Mouse (Mus musculus): ENCODE data around the gene Pde4d.

The Pde4d gene

DNA sequence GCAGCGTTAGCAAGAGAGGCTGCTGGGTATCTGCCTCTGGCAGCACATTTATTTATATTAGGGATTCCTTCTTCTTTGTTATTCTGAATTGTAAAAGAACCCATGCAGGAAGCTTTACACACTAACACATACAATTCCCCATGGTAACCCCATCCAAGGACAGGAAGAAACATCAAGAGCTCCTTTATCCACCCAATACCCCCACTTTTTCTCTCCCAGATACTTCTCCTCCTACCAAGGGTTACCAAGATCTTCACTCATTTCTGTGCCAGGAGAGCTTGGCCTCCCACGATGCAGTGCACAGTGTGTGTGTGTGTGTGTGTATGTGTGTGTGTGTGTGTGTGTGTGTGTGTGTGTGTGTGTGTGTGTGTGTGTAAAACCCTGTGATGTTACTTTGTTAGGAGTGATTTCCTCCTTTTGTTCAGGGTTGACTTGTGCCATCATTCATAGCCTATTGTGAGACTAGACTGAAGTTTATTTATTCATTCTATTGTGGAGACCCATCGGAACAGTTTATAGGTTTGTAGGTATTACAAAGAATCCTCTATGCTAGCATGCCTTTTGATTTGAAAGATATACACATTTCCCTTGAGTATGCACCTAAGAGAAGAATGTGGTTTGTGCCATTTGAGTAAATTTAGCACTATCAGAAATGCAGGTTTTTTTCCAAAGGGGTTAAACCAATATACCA lies 846.7 kb downstream of the Pde4d start:
- DNase-seq (ENCODE audit: extremely low spot score) = no peak

DNA sequence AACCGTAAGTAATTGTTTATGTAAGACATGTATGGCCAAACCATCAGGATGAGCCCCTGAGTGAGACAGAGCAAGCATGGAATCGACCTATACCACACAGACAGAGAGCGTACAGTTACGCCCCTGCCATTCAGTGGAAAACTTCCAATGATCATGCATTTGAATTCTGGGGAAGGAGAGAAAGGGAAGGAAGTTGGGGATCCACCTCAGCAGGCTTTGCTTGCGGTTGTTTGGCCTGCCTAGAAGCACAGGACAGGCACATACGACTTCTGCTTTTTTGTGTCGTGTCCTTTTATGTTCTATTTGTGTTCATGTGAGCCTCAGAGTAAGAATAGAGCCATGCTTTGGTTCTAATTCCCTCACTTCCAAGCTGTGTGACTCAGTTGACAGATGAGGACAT lies 849.1 kb downstream of the Pde4d start:
- DNase-seq (ENCODE audit: extremely low spot score) = no peak

DNA sequence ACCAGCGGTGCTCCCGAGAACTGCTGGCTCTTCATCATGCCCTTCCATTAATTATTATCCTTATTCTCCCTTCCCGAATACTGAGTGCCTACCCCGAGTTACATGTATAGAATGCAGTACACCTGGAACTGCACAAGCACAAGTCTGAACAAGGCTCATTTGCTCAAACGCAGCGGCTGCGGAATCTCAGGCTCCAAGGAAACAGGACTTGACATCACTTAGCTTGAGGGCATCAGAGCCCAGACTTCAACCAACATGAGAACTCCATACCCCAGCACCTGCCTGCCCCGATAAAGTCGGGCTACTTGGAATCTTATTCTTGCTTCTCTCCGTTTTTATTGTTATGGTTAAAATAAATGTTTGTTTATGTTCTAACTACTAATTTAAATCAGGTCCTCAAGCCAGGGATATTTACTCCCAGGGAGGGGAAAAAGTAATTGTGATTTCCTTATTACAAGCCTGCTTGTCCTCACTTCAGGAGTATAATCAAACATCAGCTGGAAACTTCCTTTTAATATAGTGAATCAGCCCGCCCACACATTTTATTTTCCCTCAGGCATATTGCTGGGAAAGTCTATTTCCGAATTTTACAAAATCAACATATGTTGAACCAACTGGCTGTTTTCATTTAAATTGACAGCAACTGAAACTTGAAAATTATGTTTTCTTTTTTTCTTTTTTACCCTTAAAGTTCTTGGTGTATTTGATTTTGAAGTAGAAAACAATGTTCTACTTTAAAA lies 849.9 kb downstream of the Pde4d start:
- no peak for DNase-seq (ENCODE audit: extremely low spot score)

DNA sequence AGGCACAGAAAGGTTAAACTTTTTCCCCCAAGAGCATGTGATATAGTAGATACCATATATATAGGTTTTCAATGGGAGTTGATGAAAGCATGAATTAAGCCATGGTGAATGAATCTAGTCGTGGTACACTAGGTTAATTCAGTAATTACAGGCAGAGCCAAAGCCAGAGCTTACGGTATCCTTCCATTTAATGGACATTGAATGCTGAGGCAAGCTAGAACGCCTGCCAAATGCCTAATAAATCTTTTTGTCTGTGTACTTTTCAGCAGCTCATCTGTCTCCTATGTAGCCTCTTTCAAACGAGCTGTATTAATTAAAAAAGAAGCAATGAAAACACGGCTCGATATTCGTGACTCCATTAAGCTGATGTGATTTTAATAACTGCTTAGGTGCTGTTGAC lies 862.8 kb downstream of the Pde4d start:
- DNase-seq (ENCODE audit: extremely low spot score) = no peak

DNA sequence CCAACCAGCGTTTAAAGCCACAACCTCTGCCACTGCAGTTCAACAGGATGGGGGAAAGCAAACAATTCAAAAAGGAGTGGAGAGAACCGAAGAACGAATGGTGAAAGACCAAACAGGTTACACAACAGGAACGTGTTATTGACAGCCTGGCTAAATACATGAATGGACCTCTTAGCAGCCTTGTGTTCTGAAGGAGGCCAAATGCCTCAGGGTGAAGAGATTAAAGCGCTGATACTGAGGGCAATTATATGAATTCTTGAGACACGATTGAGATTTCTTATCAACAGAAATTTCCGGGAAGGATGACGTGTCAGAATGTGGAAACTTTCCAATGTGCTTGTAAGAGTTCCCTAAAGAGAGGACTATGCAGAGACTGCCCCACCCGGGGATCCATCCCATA lies 865.9 kb downstream of the Pde4d start:
- no peak for DNase-seq (ENCODE audit: extremely low spot score)

DNA sequence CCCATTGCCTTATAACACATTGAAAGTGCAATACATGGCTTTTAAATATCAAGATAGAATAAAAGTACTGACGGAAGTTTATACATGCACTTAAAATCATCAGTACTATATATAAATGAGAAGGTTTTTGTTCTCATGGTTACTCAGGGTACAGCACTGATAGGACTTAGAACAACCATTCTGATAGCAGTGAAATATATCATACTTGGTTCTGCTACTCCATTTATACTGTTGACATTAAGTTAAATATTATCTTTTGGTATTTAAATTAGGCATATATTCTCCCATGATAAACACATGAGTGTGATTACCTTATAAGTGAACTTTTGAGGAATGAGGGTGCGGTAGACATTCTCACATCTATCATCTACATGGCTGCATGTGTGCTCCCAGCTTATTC lies 867.9 kb downstream of the Pde4d start:
- no peak for DNase-seq (ENCODE audit: extremely low spot score)

DNA sequence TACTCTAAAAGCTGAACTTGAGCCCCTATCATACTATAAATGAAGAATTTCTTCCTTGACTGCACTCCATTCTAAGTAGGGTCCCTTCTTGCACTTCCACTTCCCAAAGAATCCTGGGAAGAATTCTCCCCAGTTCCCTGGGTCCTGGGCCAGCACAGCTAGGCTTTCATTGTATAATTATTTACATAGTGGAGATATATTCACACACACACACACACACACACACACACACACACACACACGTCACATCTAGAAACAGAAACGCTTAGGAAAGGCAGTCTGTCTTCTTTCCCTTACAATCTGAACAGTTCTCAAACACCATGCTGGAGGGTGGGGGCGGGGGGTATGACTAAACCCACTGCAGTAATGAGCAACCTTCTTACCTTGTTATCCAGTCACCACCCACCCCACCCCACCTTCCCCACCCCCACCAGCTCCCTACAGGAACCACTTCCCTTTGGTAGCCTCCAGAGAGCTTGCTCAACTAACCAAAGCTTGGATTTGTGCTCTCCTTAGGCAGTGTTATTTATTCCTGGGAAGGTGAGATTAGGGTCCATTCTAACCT lies 868.8 kb downstream of the Pde4d start:
- DNase-seq (ENCODE audit: extremely low spot score) = no peak

DNA sequence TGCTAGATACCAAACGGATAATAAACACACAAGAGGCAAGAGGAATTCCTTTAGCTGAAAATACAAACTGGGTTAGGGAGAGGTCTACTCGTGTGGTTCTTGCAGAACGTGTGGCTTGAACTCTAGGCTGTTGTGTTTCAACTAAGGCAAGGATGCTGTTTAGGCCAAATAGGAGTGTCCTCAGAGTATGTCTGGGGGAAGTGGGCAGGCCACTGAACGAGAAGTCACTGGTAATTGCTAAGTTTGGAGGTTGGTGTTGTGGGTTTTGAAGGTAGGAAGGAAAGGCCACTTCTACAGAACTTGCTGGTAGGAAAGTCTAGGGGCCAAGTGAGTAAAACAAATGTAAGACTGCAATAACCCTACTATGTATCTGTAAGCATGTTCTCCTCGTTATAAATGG lies 876.3 kb downstream of the Pde4d start:
- no peak for DNase-seq (ENCODE audit: extremely low spot score)

DNA sequence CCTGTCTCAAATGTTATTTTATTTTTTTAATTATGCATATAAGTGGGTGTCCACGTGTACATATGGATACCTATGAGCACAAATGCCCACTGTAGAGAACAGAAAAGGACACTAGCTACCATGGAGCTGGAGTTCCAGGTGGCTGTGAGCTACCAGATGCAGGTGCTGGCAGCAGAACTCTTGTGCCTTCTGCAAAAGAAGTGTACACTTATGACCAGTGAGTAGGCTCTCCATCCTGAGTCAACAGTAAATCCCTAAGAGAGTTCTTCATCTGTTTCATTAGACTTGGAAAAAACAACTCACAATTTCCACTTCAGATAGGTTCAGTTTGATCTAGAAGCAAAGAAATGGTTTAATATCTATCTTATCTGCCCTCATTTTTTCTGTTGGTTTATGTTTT lies 881.8 kb downstream of the Pde4d start:
- no peak for DNase-seq (ENCODE audit: extremely low spot score)

DNA sequence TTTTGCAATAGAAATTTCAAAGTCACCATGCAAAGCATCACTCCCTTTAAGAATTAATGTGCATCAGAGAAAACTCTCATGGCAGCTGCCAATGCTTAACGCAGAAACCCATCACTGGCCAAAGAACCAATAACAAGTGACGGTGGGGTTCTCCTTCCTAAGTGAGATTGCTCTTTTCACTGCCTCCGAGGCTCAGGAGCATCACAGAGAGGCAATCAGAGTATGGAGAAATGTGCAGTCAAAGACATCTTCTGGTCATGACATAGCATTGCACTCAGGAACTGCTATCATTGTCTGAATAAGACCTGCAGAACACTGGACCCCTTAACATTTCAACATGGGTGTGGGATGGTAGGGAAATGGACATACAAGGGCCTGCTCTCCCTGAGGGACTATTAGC lies 892.2 kb downstream of the Pde4d start:
- DNase-seq (ENCODE audit: extremely low spot score) = no peak

DNA sequence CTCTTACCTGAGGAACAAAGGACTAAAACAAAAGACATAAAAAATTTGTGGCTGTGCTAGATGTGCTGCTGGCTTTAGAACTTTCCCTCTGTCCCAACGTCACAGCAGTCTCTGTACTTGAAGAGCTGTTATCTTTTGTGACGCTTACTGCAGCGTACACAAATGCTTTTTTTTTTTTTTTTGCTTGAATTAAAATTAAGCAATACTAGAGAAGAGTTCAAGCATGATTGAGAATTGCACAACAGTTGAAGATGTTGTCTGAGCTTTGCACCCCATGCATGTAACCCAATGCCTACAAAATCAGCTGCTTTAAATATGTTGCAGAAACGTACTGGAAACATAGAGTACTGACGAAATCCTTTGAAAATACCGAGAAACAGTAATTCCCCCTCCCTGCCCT lies 892.7 kb downstream of the Pde4d start:
- no peak for DNase-seq (ENCODE audit: extremely low spot score)

DNA sequence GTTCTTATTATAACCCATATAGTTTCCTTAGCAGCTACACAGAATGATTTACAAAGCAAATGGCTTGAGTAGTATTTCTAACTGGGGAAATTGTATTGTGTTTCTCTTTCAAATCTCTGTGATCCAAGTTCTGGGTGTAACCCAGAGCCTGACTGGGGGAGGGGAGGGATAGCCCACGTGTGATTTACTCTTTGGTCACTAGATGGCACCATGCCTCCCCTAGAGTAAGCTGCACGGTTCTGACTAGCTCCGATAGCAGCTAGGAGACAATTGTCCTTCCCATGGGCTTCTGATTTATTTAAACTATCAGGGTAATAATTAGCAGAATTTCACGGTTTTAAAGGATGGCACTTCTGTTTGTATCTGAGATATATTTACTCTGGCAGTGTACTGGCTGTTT lies 893.8 kb downstream of the Pde4d start:
- DNase-seq (ENCODE audit: extremely low spot score) = peak; percentile 71

DNA sequence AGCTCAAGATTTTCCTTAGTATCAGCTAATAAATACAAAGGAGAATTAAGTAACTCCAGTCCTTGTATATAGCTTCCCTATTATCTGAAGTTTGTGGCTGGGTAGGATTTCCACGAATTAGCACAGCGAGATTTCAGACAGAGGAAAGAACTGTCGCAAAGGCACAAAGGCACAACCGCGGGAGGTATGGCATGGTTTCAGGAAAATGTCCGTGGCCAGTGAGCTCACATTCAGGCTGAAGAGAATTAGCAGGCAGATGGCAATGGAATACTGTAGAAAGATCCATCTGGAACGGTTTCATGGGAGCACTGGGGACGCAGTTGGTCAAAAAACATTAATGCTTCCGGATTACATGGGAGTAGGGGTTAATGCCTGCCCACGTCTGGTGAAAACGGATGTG lies 898.0 kb downstream of the Pde4d start:
- no peak for DNase-seq (ENCODE audit: extremely low spot score)

DNA sequence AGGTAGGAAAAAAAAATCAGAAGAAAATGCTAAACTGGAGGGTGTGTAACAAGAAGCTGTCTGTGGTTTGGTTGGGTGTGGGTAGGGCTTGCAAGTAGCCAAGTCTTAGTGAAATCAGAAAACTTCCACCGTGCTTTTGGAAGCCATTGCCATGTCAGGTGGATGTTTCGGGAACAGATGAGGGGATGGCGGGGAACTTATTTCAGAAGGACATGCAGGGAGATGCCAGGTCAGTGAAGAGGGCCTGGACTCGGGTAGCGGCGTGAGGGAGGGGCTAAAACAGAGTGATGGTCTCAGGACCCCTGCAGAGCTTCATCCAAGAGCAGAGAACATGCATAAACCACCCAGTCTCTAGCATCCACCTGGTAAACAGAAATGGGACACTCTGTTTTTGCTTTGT lies 898.6 kb downstream of the Pde4d start:
- no peak for DNase-seq (ENCODE audit: extremely low spot score)

DNA sequence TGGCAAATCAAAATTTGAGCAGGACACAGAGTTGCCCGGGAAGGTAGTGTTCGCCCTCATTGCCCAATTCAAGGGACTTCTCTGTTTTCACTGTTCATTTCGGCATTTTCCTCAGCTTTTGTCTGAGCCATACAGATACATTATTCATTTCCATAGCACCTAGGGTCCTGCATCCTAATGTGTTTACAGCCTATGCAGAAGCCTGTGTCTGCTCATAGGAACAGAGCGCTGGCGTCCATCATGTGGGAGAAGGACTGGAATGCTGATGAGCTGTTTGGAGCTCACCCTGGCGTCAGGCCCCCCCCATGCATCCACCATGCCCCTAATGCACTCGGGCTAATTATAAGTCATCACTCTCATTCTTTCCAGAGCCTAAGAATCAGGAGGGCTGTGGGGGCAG lies 900.4 kb downstream of the Pde4d start:
- DNase-seq (ENCODE audit: extremely low spot score) = no peak

DNA sequence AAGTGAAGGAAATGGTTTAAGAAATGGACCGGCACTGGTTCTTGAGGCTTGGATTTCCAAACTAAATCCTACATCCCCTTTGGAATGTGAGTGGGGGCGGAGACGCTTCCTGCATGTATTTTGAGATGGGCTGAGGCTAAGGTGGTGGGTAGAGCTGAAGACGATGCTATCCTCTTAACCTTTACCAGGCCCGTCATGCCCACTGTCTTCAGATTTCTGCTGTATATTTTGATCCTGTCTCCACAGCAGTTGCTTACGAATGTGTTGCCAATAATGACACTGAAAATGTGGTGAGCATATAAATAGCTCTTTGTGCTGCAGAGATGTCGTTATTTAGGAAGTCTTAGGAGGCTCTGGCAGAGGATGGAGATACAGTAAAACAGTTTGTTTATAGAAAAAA lies 904.3 kb downstream of the Pde4d start:
- DNase-seq (ENCODE audit: extremely low spot score) = no peak

DNA sequence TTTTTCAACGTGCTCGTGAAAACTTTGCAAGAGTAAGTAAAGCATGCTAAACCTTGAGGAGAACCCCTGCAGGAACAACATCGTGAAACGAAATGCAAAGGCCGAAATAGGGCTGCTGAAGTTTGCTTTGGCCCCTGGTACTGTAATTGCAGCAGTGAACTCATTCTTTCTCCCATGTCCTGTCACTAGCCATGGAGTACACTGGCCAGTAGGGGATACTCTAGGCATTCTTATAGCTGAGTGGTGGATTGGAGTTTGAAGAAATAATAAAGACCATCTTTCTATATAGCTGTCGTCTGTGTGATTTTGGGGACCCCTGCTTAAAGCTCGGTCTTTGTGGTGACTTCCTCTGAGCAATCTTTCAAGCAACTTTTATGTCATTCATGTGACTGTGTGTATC lies 906.5 kb downstream of the Pde4d start:
- DNase-seq (ENCODE audit: extremely low spot score) = no peak

DNA sequence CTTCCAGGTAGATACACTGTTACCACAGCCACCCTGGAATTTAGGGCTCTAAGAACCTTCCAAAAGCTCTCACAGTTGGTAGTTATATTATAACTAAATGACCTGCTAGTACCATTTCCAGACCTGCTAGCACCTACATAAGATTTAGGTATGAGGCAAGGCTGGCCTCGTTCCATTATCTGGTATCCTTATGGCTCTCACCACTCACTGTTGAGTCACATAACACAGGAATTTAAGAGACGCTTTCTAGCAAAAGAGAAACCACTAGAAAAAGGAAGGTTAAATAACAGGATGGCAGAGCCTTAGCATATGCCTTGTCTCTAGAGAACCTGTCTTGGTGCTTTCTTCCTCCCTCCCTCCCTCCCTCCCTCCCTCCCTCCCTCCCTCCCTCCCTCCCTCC lies 910.2 kb downstream of the Pde4d start:
- DNase-seq (ENCODE audit: extremely low spot score) = no peak

DNA sequence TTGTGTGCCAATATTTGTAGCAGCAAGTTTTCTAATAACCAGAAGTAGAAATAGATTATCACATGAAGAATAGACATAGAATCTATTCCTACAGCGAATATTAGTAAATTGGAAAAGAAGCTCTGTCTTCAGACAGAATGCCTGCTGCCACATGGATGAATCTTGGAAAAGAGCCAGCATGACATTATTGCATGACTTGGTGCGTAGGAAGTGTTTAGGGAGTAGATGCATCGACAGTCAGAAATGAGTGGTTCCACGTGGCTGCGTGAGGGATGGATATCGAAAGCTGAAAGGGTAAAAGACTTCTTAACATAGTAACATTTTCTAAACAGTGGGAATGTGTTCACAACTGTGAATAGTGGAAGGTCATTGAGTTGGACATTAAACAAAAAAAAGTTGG lies 912.6 kb downstream of the Pde4d start:
- DNase-seq (ENCODE audit: extremely low spot score) = no peak

DNA sequence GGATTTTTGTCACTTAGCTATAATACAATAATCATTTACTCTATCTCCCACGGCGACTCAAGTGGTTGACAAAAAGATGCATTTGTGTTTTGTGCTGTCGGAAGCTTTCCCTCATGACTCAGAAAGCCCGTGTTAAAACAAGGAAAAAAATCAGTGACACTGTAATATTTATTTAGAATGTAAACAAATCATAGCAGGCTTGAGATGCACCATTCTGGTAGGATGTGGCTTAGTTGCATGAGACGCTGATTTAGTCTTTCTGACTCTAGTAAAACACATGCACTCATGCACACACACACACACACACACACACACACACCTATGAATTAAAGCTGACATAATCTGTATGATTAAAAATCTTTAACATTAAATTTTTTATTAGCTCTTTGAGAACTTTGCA lies 924.7 kb downstream of the Pde4d start:
- DNase-seq (ENCODE audit: extremely low spot score) = no peak

DNA sequence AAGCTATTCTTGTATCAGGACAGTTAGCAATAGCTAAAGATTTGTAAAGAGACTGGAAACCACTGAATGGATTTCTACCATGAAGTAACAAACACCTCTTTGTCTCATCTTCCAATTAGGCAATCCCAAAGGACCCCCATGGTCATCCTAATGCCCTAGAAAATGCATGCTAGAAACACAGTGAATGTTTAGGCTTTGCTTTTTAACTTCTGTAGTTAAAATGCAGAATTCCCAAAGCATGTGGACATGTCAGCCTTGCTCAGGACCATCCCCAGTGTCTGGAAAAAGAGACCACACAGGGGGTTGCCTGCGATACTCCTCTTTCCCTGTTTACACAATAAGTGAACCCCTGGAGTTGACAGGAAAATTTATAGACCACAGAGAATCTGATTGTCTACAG lies 926.9 kb downstream of the Pde4d start:
- peak; percentile 6 for DNase-seq (ENCODE audit: extremely low spot score)

DNA sequence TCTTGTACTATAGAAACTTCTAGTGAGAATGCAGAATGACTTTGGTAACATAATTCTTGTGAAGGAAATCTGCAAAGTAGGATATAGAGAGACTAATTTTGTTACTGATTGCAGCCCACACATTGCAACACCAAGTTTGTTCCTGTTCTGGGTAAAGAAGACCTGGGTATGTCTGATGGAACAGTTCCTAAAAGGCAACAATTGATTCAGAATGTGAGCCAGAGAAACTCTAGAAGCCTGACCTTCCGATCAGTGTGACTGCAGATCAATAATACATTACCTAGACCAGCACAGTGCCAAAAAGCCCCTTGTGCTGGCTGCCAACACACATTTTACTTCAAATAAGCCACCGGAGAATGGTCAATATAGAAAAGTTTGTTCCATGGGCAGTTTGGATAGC lies 930.4 kb downstream of the Pde4d start:
- DNase-seq (ENCODE audit: extremely low spot score) = no peak

DNA sequence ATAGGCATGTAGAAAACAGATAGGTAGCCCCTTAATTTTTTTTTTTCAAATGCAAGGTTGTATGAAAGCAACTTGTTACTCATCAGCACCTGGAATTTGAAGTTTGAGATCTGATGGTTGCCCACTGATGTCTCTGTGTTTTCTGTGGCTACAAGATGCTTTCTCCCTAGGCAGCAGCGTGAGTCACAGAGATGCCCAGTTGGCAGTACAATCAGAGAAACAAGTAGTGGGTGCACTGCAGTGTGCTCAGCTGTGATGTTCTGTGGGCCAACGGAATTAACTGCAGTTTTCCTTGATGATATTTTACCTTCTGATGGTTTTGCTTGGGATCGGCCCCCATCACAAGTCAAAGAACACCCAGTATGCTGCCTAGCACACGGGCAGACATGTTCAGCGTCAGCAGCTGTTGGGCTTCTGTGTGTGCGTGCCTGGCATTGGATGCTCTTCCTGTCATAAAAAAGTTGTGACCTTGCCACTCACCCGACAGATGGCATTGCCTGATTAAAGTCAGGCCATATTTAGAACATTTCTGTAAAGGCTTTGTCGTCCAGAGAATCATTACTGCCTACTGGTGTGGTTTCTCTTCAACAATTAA lies 939.0 kb downstream of the Pde4d start:
- DNase-seq (ENCODE audit: extremely low spot score) = no peak

Measured in embryo, embryonic 9.5 days (tissue).